Mouse (Mus musculus) testis, adult 2 months (tissue): ENCODE measurements around the gene Rims1. TPM values are rescaled to one million over a fixed set of nuclear protein-coding genes. Genes with fewer than 3 reads are reported as not detected.

Experiments used
- H3K27ac ChIP-seq: fragments of 200-500 bp; 2 replicates; pipeline ENCODE4 v1.5.1; 2012; ENCODE audit warnings: low read depth, low read length; ENCODE audit not compliant: control insufficient read depth, insufficient read depth
- H3K27me3 ChIP-seq: fragments of 200-500 bp; 2 replicates; pipeline ENCODE4 v1.6.1; 2012; ENCODE audit warnings: mild to moderate bottlenecking, low read length, moderate library complexity; ENCODE audit not compliant: control insufficient read depth, insufficient read depth
- H3K36me3 ChIP-seq: fragments of 200-500 bp; 2 replicates; pipeline ENCODE4 v1.6.1; 2012; ENCODE audit warnings: mild to moderate bottlenecking, low read length; ENCODE audit not compliant: control insufficient read depth, insufficient read depth
- H3K4me1 ChIP-seq: fragments of 200-500 bp; 2 replicates; pipeline ENCODE4 v1.6.1; 2012; ENCODE audit warnings: low read length; ENCODE audit not compliant: control insufficient read depth, insufficient read depth
- H3K4me3 ChIP-seq: fragments of 200-500 bp; 2 replicates; pipeline ENCODE4 v1.5.1; 2012; ENCODE audit warnings: low read depth, mild to moderate bottlenecking, low read length, moderate library complexity, mixed read lengths; ENCODE audit not compliant: control insufficient read depth
- CTCF ChIP-seq: fragments of 200-500 bp; IDR thresholded peaks from 2 replicates; pipeline ENCODE4 v1.5.1; 2012; ENCODE audit warnings: low read depth, mild to moderate bottlenecking, inconsistent platforms, low read length, moderate library complexity; ENCODE audit not compliant: control insufficient read depth, insufficient read depth, insufficient replicate concordance
- POLR2A ChIP-seq: fragments of 200-500 bp; IDR thresholded peaks from 2 replicates; pipeline ENCODE4 v1.6.1; 2012; ENCODE audit warnings: low read depth, mild to moderate bottlenecking, inconsistent platforms, low read length, moderate library complexity; ENCODE audit not compliant: control insufficient read depth
- polyA plus RNA-seq: library from polyadenylated mRNA; depleted of rRNA; stranded (reverse); fragments of >200 nt; gene quantifications from 2 replicates; pipeline ENCODE4 v1.2.3, GENCODE M21; 2012

Gene Rims1
- polyA plus RNA-seq, 1 experiment, result 0.30 TPM

DNA sequence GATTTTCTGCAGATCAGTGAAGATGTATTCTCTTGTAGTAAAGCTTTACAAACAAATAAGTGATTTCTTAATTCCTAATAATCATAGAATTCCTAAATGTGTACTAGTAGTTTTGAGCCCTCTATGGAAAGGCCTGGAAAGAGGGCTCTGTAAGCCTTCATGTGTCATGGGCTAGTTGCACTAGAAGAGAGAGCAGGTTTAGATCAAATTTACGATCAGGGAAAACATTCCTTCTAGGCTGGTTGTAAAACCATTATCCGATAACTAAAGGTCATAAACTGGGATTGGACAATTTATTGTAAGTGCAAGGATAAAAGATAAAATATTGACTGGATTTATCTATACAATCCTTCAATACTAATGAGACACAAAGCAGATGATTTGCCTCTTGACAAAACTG is 512.5 kb downstream of the Rims1 start:
- Histone ChIP-seq H3K27me3 (no peaks in the 10 kb centered on the region), H3K27ac (no peak overlapping the region), H3K36me3 (no peaks in the 10 kb centered on the region), H3K4me1 (no peaks in the 10 kb centered on the region), H3K4me3 (no peak overlapping the region)
- TF ChIP-seq POLR2A (no peak), CTCF (no peak)

DNA sequence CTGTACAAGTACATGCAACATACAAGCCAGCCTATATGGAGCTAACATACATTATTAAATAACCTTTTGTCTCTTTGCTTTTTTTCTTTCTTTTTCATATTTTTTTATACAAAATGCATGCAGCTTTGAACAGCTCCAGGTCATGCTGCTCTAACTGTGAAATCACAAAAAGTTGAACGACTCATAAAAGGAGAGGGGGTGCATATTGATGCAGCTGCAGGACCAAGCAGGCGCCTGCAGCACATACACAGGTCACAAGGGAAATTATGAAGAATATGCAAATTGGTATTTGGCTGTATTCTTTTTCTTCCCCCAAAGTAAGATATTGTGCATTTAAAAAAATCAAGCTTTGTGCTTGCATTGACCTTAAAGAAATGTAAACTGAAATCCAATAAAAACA is 519.0 kb downstream of the Rims1 start:
- Histone ChIP-seq H3K27ac (no peak overlapping the region), H3K36me3 (no peaks in the 10 kb centered on the region), H3K4me3 (no peak overlapping the region), H3K4me1 (no peaks in the 10 kb centered on the region), H3K27me3 (no peaks in the 10 kb centered on the region)
- no peak for TF ChIP-seq CTCF
- no peak for TF ChIP-seq POLR2A

DNA sequence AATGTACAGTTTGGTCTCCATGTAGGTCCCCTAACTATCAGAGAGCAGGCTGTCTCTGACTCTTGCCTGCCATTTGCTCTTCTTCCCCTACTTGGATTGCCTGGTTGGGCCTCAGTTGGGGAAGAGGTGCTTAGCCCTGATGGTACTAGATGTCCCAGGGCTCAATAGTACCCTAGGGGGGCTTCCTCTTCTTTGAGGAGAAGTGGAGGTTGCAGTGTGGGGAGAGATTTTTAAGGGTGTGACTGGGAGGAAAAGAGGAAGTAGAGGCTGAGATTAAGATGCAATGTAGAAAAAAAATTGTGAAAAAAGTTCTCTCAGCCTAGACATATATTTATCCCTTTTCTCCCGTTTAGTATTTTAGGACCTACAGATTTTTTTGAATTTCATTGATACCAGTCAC is 525.8 kb downstream of the Rims1 start:
- TF ChIP-seq CTCF, result no peak
- TF ChIP-seq POLR2A, result no peak
- H3K27me3 ChIP-seq, result no peaks in the 10 kb centered on the region
- no peak overlapping the region for H3K27ac ChIP-seq
- no peaks in the 10 kb centered on the region for H3K4me1 ChIP-seq
- no peak overlapping the region for H3K4me3 ChIP-seq
- H3K36me3 ChIP-seq, result no peaks in the 10 kb centered on the region

DNA sequence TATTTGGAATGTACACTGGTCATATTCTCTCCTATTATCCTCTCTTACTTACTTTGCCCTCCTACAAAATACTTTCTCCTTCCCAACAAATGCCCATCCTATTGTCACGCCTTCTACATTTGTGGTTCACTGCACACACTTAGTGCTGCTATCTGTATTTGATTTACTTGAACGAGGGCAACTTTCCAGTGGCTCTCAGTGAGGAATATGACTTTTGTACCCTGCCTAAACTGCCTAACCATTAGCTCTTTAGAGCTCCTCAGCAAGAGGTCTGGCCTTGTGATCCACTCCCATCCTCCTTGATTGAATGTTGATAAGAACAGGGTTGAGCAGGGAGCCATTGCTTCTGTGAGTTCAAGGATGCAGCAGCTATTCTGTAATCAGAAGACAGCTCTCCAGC is 531.7 kb downstream of the Rims1 start:
- TF ChIP-seq POLR2A, result no peak
- no peak for TF ChIP-seq CTCF
- Histone ChIP-seq H3K36me3 (no peaks in the 10 kb centered on the region), H3K27ac (no peak overlapping the region), H3K27me3 (no peaks in the 10 kb centered on the region), H3K4me1 (no peaks in the 10 kb centered on the region), H3K4me3 (no peak overlapping the region)

DNA sequence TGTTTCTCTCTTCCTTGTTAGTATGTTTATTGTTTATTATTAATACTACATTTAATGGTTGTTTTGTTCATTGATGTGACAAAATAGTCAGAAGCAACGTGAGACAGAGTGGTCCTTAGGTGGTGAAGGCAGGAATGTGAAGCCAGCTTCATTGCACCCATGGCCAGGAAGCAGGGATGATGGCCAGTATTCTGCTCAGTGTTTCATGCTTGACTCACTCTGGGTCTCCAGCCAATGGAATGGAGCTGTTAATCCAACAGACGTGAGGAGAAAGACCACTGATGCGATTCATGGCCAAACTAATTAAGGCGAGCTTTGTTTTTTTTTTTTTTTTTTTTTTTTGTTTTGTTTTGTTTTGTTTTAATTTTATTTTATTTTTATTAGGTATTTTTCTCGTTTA is 535.7 kb downstream of the Rims1 start:
- Histone ChIP-seq H3K27me3 (no peaks in the 10 kb centered on the region), H3K27ac (no peak overlapping the region), H3K4me3 (no peak overlapping the region), H3K36me3 (no peaks in the 10 kb centered on the region), H3K4me1 (no peaks in the 10 kb centered on the region; the same call in 1 of the 2 replicates)
- no peak for TF ChIP-seq CTCF
- no peak for TF ChIP-seq POLR2A

DNA sequence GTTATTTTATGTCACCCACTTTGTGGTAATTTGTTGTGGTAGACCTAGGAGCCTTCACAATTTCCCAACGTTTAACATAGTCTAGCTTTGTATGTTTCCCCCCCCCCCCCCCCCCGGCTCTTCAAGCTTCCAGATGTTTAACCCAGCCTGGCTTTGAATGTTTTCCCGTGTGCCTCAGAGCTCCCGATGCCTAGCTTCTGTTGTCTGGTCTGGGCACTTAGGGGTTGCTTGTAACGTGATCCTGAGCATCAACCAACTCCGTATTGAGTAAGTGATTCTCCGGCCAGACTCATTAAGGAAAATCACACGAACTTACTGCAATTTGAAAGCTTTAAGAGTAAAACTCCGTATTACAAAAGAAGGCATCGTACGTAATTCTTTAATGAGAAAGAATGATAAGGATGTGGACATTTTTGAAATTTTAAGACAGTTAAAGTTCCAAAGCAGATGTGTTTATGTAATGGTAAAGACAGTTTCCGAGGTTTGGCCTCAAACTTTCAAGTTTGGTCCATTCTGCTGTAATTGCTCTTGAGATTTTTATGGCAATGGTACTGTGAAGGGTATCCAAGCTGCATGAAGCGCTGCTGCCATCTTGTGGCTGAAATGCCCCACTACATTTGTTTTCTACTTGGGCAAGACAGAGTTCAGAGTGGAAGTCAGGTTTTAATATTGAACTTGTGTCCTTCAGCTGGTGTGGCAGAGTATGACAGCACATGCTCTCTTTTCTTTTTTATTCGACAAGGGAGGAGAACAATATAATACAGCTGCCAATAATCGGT is 537.0 kb downstream of the Rims1 start:
- TF ChIP-seq CTCF (no peak), POLR2A (no peak)
- H3K4me1 ChIP-seq, result no peaks in the 10 kb centered on the region; the same call in 1 of the 2 replicates
- no peaks in the 10 kb centered on the region for H3K36me3 ChIP-seq
- H3K4me3 ChIP-seq, result no peak overlapping the region
- H3K27ac ChIP-seq, result no peak overlapping the region
- no peaks in the 10 kb centered on the region for H3K27me3 ChIP-seq

DNA sequence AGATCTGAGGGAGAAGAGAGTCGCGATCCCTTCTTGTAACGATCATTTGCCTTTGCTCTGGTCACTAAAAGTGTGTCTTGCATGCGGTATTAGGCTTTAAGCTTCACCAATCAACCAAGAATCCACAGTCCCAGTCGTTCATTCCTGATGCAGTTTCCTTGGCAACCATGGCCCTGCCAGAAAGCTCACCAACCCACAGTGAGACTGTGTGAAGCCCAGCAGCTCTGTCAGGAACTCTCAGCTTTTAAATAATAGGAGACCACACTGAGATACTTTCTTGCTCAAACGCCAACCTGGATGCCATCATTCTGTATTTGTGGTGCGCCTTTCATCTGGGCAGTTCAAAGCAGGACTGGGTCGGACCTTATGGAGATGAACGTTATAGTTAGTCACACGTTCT is 539.3 kb downstream of the Rims1 start:
- Histone ChIP-seq H3K27me3 (no peaks in the 10 kb centered on the region), H3K27ac (no peak overlapping the region), H3K4me1 (no peaks in the 10 kb centered on the region; the same call in 1 of the 2 replicates), H3K36me3 (no peaks in the 10 kb centered on the region), H3K4me3 (no peak overlapping the region)
- TF ChIP-seq CTCF (no peak), POLR2A (no peak)
